Mouse (Mus musculus) limb, embryonic 13.5 days (tissue): ENCODE measurements around the gene Rab8a. TPM values are rescaled to one million over a fixed set of nuclear protein-coding genes. Genes with fewer than 3 reads are reported as not detected.

Experiments
- ATAC-seq: fragments of 200-750 bp; cut with Nextera tagmentation; 2 replicates; pipeline ENCODE4 v1.8.0; 2017; ENCODE audit warnings: low read depth, moderate number of reproducible peaks, moderate TSS enrichment; ENCODE audit not compliant: low FRiP score
- H3K27ac ChIP-seq: fragments of 300-500 bp; sonication (generic); 2 replicates; pipeline ENCODE4 v1.5.1; 2015; ENCODE audit warnings: inconsistent platforms, mild to moderate bottlenecking, moderate library complexity
- H3K27me3 ChIP-seq: fragments of 300-500 bp; sonication (generic); 2 replicates; pipeline ENCODE4 v1.6.1; 2015; ENCODE audit warnings: mild to moderate bottlenecking, inconsistent platforms
- H3K36me3 ChIP-seq: fragments of 300-500 bp; sonication (generic); 2 replicates; pipeline ENCODE4 v1.6.1; 2015; ENCODE audit warnings: inconsistent platforms, mild to moderate bottlenecking, moderate library complexity
- H3K4me1 ChIP-seq: fragments of 300-500 bp; sonication (generic); 2 replicates; pipeline ENCODE4 v1.6.1; 2015; ENCODE audit warnings: inconsistent platforms
- H3K4me2 ChIP-seq: fragments of 300-500 bp; sonication (generic); replicated peaks from 2 replicates; pipeline ENCODE4 v1.6.1; 2015; ENCODE audit warnings: inconsistent platforms, mild to moderate bottlenecking, moderate library complexity
- H3K4me3 ChIP-seq: fragments of 300-500 bp; sonication (generic); 2 replicates; pipeline ENCODE4 v1.5.1; 2015; ENCODE audit warnings: moderate library complexity, mild to moderate bottlenecking, inconsistent platforms
- H3K9ac ChIP-seq: fragments of 300-500 bp; sonication (generic); 2 replicates; pipeline ENCODE4 v1.6.1; 2015; ENCODE audit warnings: mild to moderate bottlenecking, inconsistent platforms
- H3K9me3 ChIP-seq: fragments of 300-500 bp; sonication (generic); 2 replicates; pipeline ENCODE4 v1.6.1; 2016; ENCODE audit warnings: inconsistent platforms
- WGBS: fragments of 180-500 bp; shearing (Covaris S2); methylation state at CpG from one replicate; pipeline ENCODE4 v1.1.7; 2015; 5-methylcytosine and 5-hydroxymethylcytosine counted together
- polyA plus RNA-seq: library from polyadenylated mRNA; unstranded; fragments of >200 nt; fragmentation: Nextera tagmentation; extraction: Ambion mirVana; gene quantifications from 2 replicates; pipeline ENCODE4 v1.2.1, GENCODE M21; 2015

The Rab8a gene
- polyA plus RNA-seq, 1 experiment from 2014 or later = 121 TPM

DNA sequence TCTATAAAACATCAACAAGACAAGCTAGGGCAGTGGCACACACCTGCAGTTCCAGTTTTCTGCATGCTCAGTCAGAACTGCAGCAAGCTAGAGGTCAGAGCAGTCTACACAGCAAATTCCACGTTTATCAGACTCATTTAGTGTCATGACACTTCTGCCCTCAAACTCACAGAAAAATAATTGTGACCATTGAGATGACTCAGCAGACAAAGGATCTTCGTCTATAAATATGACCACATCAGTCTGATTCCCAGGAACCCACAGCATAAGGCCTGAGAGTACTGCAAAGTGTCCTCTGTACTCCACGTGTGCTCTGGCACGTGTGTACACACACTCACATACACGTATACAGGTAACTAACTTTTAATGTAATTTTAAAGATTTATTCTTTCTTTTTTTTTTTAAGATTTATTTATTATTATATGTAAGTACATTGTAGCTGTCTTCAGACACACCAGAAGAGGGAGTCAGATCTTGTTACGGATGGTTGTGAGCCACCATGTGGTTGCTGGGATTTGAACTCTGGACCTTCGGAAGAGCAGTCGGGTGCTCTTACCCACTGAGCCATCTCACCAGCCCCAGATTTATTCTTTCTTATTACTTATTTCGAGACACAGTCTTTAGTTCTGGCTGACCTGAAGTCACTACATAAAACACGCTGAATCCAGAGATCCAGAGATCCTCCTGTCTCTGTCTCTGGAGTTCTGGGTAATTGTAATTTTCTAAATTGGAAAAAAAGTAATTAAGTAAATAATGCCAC lies 58.0 kb downstream of the Rab8a start:
- H3K9ac ChIP-seq = no peak overlapping the region
- H3K36me3 ChIP-seq = peaks cover 31% of the 10 kb centered on the region
- H3K4me2 ChIP-seq = peak overlapping the region; percentile 88
- peak overlapping the region; percentile 90 for H3K4me3 ChIP-seq
- 81% methylated on average over 10 of the region's 10 CpGs for WGBS
- H3K4me1 ChIP-seq = peaks cover 13% of the 10 kb centered on the region
- H3K9me3 ChIP-seq = no peaks in the 10 kb centered on the region
- ATAC-seq = no peak; the same call in 1 of the 2 replicates
- H3K27me3 ChIP-seq = no peaks in the 10 kb centered on the region
- H3K27ac ChIP-seq = no peak overlapping the region

GRCm38 (mm10) chr8:72219541-72220363 lies 58.8 kb downstream of the Rab8a start, which contains the start of gene Fam32a:
TSS of gene Fam32a (plus strand) at chr8:72219730.
- Histone ChIP-seq H3K36me3 (peaks cover 35% of the 10 kb centered on the region), H3K27me3 (no peaks in the 10 kb centered on the region), H3K27ac (peak within 1 kb of the TSS; percentile 74), H3K4me2 (peak within 1 kb of the TSS; percentile 88), H3K9me3 (no peaks in the 10 kb centered on the region), H3K4me3 (peak within 1 kb of the TSS; percentile 90), H3K9ac (peak within 1 kb of the TSS; percentile 82), H3K4me1 (peaks cover 13% of the 10 kb centered on the region)
- peak; percentile 97 for ATAC-seq
- 15% methylated on average over 39 of the region's 39 CpGs for WGBS

DNA sequence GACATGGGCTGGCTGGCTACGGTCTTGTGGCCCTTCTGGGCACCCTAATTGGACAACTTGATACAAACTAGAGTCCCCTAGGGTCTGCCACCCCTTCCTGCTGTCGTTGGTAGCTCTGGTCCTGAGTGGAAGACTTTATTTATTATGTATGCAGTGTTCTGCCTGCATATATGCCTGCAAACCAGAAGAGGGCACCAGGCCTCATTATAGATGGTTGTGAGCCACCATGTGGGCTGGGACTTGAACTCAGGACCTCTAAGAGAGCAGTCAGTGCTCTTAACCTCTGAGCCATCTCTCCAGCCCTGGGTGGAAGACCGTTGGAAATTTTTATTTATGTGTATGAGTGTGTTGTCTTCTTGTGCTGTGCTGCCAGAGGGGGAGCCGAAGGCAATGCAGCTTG lies 59.8 kb downstream of the Rab8a start:
- peaks cover 35% of the 10 kb centered on the region for H3K36me3 ChIP-seq
- peak overlapping the region; percentile 88 for H3K4me2 ChIP-seq
- H3K27me3 ChIP-seq = no peaks in the 10 kb centered on the region
- H3K9ac ChIP-seq = no peak overlapping the region
- no peak overlapping the region for H3K27ac ChIP-seq
- WGBS = 84% methylated on average over 4 of the region's 4 CpGs
- peaks cover 13% of the 10 kb centered on the region for H3K4me1 ChIP-seq
- H3K9me3 ChIP-seq = no peaks in the 10 kb centered on the region
- peak overlapping the region; percentile 90 for H3K4me3 ChIP-seq
- ATAC-seq = no peak

GRCm38 (mm10) chr8:72222656-72223055 lies 61.7 kb downstream of the Rab8a start:
- WGBS = 92% methylated on average over 5 of the region's 5 CpGs
- Histone ChIP-seq H3K27me3 (no peaks in the 10 kb centered on the region), H3K4me1 (peaks cover 13% of the 10 kb centered on the region), H3K9ac (no peak overlapping the region), H3K9me3 (no peaks in the 10 kb centered on the region), H3K27ac (no peak overlapping the region), H3K4me2 (no peak overlapping the region), H3K36me3 (peaks cover 35% of the 10 kb centered on the region), H3K4me3 (no peak overlapping the region)
- no peak for ATAC-seq

Other genes with a start within 250 kb of the Rab8a start
- gene Zfp961, start 210.2 kb upstream of the Rab8a start, polyA plus RNA-seq = 16.3 and 16.4 TPM in 2 replicates
- 0.90 and 0.91 TPM in 2 replicates for gene Cyp4f18, start 151.6 kb upstream of the Rab8a start, polyA plus RNA-seq
- not detected in 2 replicates for gene Olfr372, start 120.0 kb upstream of the Rab8a start, polyA plus RNA-seq
- not detected in 2 replicates for gene Olfr373, start 78.0 kb upstream of the Rab8a start, polyA plus RNA-seq
- gene Olfr374, start 54.2 kb upstream of the Rab8a start, polyA plus RNA-seq = 0.09 TPM in 1 of 2 replicates, not detected in the other
- gene Tpm4, start 26.2 kb upstream of the Rab8a start, polyA plus RNA-seq = 638 and 655 TPM in 2 replicates
- gene Hsh2d, start 28.4 kb downstream of the Rab8a start, polyA plus RNA-seq = not detected in 2 replicates
- not detected in 2 replicates for gene Cib3, start 51.6 kb downstream of the Rab8a start, polyA plus RNA-seq
- not detected in 2 replicates for gene Gm11034, start 52.4 kb downstream of the Rab8a start, polyA plus RNA-seq
- gene Fam32a, start 58.5 kb downstream of the Rab8a start, polyA plus RNA-seq = 70.5 and 70.6 TPM in 2 replicates
- 127 and 132 TPM in 2 replicates for gene Ap1m1, start 78.8 kb downstream of the Rab8a start, polyA plus RNA-seq
- 31.7 TPM in 2 replicates for gene Gm10282, start 144.1 kb downstream of the Rab8a start, polyA plus RNA-seq
- gene Klf2, start 157.8 kb downstream of the Rab8a start, polyA plus RNA-seq = 7.9 and 8.9 TPM in 2 replicates